Mouse (Mus musculus) bone marrow, adult 2 months (tissue): ENCODE measurements around the gene Tff3.

ENCODE experiments used
- CTCF ChIP-seq: fragments of 200-500 bp; IDR thresholded peaks from 2 replicates; pipeline ENCODE4 v1.5.1; 2011; ENCODE audit warnings: low read length, control low read depth; ENCODE audit not compliant: control insufficient read depth, insufficient read depth
- POLR2A ChIP-seq: fragments of 200-500 bp; IDR thresholded peaks from 2 replicates; pipeline ENCODE4 v1.6.1; 2011; ENCODE audit warnings: low read depth, mild to moderate bottlenecking, control low read depth, low read length, borderline replicate concordance; ENCODE audit not compliant: control insufficient read depth

DNA sequence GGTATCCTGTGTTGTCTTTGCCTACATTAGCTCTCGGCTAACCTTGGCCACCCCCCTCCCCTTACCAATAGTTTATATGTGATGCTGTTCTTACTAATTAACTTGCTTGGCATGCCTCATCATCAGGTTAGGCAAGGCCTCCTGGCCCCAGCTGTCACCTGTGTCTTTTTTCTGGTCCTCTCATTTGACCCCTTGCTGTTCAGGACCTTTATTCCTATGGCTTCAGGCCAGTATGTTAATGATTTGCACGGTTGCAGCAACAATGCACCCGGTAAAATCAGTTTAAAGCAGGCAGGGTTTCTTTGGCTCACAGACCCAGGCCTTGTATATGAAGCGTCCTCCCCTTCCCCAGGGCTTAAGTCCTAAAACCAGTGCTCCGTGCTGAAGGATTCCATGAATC is 23.1 kb upstream of the Tff3 start:
- TF ChIP-seq CTCF, result no peak
- TF ChIP-seq POLR2A, result no peak
